Mouse (Mus musculus) ES-Bruce4 (cell line): ENCODE data around the gene Bckdha. TPM values are rescaled to one million over a fixed set of nuclear protein-coding genes. Genes with fewer than 3 reads are reported as not detected.
A peak's percentile ranks its signal among the peaks of the same experiment; 100 is the strongest.

ENCODE experiments used
- H3K27ac ChIP-seq: 2 replicates; pipeline ENCODE4 v1.5.1; 2012; ENCODE audit warnings: low read length, inconsistent platforms; ENCODE audit not compliant: insufficient read depth
- H3K27me3 ChIP-seq: 2 replicates; pipeline ENCODE4 v1.6.1; 2012; ENCODE audit warnings: mild to moderate bottlenecking, low read length, inconsistent platforms; ENCODE audit not compliant: control insufficient read depth, poor library complexity, insufficient read depth, severe bottlenecking
- H3K36me3 ChIP-seq: 2 replicates; pipeline ENCODE4 v1.6.1; 2012; ENCODE audit warnings: inconsistent platforms, mild to moderate bottlenecking, low read length, moderate library complexity; ENCODE audit not compliant: control insufficient read depth, poor library complexity, insufficient read depth, severe bottlenecking
- H3K4me1 ChIP-seq: one replicate; pipeline ENCODE4 v1.8.1; 2011; ENCODE audit warnings: low read length; ENCODE audit not compliant: control insufficient read depth, insufficient read depth
- H3K4me3 ChIP-seq: 2 replicates; pipeline ENCODE4 v1.5.1; 2011; ENCODE audit warnings: low read depth, mild to moderate bottlenecking, low read length
- H3K9ac ChIP-seq: 2 replicates; pipeline ENCODE4 v1.6.1; 2012; ENCODE audit warnings: low read depth, mild to moderate bottlenecking, inconsistent platforms; ENCODE audit not compliant: poor library complexity, severe bottlenecking
- H3K9me3 ChIP-seq: replicated peaks from 2 replicates; pipeline ENCODE4 v1.6.1; 2012; ENCODE audit warnings: mild to moderate bottlenecking, low read length, inconsistent platforms; ENCODE audit not compliant: control insufficient read depth, poor library complexity, insufficient read depth, severe bottlenecking
- CTCF ChIP-seq: IDR thresholded peaks from one replicate; pipeline ENCODE4 v1.8.1; 2011; ENCODE audit warnings: low read depth, low read length
- EP300 ChIP-seq: IDR thresholded peaks from 2 replicates; pipeline ENCODE4 v1.6.1; 2011; ENCODE audit warnings: low read depth, low read length; ENCODE audit not compliant: insufficient read depth
- POLR2A ChIP-seq: IDR thresholded peaks from one replicate; pipeline ENCODE4 v1.8.1; 2011; ENCODE audit warnings: low read length; ENCODE audit not compliant: insufficient read depth
- polyA plus RNA-seq: library from polyadenylated mRNA; stranded (reverse); fragments of >200 nt; gene quantifications from 2 replicates; pipeline ENCODE4 v1.2.4, GENCODE M21; 2011; ENCODE audit warnings: low read depth; ENCODE audit not compliant: missing spikeins, insufficient read depth, insufficient read length

Bckdha gene
- polyA plus RNA-seq, 1 experiment, result 26.1 TPM

DNA sequence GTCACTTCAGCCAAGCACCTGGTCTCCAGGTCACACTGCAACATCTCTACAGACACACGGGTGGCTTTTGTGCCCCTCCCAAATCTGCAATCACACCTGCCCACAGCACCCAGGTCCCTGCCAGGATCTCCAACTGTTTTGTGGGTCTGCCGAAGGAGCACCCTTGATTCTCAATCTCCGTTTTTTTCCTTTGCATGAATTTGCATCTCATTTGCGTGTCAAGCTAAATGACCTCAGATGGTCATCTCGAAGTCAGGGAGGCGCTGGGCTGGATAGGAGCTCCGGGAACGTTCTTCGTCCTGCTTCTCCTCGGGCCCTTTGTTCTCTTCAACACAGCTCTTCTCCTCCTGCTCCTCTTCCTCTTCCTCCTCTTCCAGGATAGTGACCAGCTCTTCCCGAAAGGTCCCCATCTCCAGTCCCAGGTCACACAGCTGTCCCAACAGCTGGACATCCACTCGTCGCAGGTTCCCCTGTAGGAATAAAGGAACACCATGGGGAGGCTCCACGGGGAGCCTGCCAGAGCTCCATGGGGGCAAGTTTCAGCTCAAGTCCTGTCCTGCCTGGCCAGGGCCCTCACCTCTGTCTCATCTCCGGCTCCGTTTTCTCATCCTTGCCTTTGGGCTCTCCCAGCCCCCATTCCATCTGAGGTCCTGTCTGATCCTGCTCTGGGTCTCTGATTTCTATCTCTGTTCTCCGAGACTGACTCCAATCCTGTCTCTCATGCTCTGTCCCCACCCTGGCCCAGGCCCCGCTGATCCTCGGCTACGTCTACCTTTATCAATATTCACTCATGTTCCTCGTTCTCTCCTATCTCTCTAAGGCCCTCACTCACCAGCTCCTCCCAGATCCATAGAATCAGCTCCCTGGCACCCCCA, 43.7 kb downstream of the Bckdha start:
- no peaks in the 10 kb centered on the region for H3K4me1 ChIP-seq
- H3K9ac ChIP-seq, result no peak overlapping the region
- TF ChIP-seq POLR2A (no peak), EP300 (no peak), CTCF (no peak)
- H3K9me3 ChIP-seq, result no peaks in the 10 kb centered on the region
- no peak overlapping the region for H3K4me3 ChIP-seq
- no peaks in the 10 kb centered on the region for H3K36me3 ChIP-seq
- no peak overlapping the region for H3K27ac ChIP-seq
- H3K27me3 ChIP-seq, result no peaks in the 10 kb centered on the region

DNA sequence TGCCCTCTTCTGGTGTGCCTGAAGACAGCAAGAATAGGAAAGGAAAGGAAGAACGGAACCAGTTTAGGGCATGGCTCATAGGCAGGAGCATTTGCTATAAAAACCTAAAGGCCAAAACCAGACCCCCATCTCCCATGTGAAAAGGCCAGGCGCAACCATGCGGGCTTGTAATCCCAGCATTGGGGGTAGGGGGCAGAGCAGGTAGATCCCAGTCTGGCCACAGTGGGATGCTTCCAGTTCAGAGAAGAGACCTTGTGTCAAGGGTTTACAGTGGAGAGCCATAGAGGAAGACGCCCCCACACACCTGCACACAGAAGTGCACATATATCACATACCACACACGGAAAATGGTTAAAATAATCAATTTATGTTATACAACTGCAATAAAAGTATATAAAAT, 44.7 kb downstream of the Bckdha start:
- H3K9me3 ChIP-seq, result no peaks in the 10 kb centered on the region
- H3K36me3 ChIP-seq, result no peaks in the 10 kb centered on the region
- TF ChIP-seq POLR2A, result no peak
- no peak for TF ChIP-seq EP300
- TF ChIP-seq CTCF, result peak; percentile 13
- H3K9ac ChIP-seq, result no peak overlapping the region
- H3K27me3 ChIP-seq, result no peaks in the 10 kb centered on the region
- no peaks in the 10 kb centered on the region for H3K4me1 ChIP-seq
- H3K27ac ChIP-seq, result no peak overlapping the region
- no peak overlapping the region for H3K4me3 ChIP-seq

DNA sequence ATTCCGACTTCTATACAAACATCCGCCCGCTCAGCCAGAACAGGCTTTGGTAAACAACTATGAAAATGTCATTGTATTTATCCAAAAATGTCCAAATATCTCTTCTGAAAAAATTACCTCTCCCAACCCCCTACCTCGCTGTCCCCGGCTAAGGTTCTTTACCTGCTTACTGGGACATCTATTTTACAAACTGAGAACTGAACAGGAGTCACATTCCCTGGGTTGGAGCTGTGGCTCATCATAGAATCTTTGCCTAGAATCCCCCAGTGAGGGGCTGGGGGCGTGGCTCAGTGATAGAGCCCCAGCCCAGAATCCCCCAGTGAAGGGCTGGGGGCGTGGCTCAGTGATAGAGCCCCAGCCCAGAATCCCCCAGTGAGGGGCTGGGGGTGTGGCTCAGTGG, 47.3 kb downstream of the Bckdha start:
- Histone ChIP-seq H3K9ac (no peak overlapping the region), H3K4me3 (no peak overlapping the region), H3K4me1 (no peaks in the 10 kb centered on the region), H3K36me3 (no peaks in the 10 kb centered on the region), H3K27me3 (no peaks in the 10 kb centered on the region), H3K9me3 (no peaks in the 10 kb centered on the region), H3K27ac (no peak overlapping the region)
- TF ChIP-seq POLR2A (no peak), CTCF (no peak), EP300 (no peak)

DNA sequence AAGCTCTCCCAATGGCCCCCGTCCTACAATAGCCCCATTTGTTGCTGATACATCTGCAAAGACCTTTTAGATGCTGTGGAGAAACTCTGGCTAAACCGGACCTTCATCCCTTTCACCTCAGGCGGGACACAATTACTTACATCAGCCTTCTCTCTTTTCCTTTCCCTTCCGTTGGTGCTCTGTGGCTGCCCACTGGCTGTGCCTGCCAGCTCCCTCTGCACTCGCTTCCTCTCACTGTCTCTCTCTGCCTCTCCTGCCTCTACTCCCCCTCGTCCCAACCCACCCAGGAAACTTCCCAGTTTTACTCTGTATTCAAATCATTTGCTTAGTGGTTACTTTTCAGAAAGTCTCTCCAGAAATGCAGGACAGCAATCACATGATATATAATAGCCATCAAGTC, 48.7 kb downstream of the Bckdha start:
- no peak overlapping the region for H3K4me3 ChIP-seq
- no peaks in the 10 kb centered on the region for H3K36me3 ChIP-seq
- no peaks in the 10 kb centered on the region for H3K27me3 ChIP-seq
- H3K9ac ChIP-seq, result no peak overlapping the region
- no peaks in the 10 kb centered on the region for H3K9me3 ChIP-seq
- TF ChIP-seq POLR2A (no peak), CTCF (no peak), EP300 (no peak)
- no peak overlapping the region for H3K27ac ChIP-seq
- H3K4me1 ChIP-seq, result no peaks in the 10 kb centered on the region

DNA sequence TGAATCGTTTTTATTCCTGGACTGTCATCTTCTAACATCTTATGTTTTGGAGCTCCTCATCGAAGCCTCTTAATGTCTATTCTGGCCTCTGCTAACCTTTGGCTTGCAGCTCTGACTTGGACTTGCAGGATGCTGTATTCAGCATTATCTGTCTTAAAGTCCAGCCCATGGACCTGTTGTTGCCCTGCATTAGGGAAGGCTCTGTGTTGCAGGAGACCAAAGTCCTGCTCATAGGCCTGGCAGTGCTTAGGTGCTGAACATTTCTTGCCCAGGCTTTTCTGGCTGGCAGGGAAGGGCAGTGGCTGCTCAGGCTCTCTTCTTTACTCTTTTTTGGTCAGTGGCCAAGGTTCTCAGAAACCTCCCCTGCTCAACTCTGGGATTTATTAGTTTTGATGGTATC, 51.6 kb downstream of the Bckdha start:
- TF ChIP-seq POLR2A (no peak), CTCF (no peak), EP300 (no peak)
- H3K27ac ChIP-seq, result no peak overlapping the region
- H3K9ac ChIP-seq, result no peak overlapping the region
- no peaks in the 10 kb centered on the region for H3K27me3 ChIP-seq
- H3K9me3 ChIP-seq, result no peaks in the 10 kb centered on the region
- H3K4me3 ChIP-seq, result no peak overlapping the region
- no peaks in the 10 kb centered on the region for H3K4me1 ChIP-seq
- H3K36me3 ChIP-seq, result no peaks in the 10 kb centered on the region

DNA sequence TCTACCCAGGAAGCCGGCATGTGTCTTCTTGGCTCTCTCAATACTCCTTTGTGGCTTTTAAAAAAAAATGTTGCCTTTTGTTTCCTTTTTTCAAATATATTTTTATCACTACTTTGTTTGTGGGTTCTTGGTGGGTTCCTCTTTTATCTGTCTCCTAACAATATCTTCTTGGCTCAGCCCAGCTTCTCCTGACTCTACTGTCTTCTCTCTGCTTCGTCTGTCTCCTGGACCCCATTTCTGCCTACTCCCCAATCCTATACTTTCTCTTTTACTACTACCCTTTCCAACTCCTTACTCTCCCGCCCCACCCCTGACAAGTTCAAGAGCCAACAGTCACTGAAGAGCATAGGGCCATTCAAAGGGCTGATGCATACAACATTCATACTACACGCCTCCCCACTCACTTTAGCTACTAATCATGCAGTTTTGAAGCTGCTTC, 52.1 kb downstream of the Bckdha start:
- TF ChIP-seq CTCF, result no peak
- Histone ChIP-seq H3K9ac (no peak overlapping the region), H3K36me3 (no peaks in the 10 kb centered on the region), H3K27ac (no peak overlapping the region), H3K4me1 (no peaks in the 10 kb centered on the region), H3K9me3 (no peaks in the 10 kb centered on the region), H3K4me3 (no peak overlapping the region), H3K27me3 (no peaks in the 10 kb centered on the region)
